Mouse (Mus musculus): ENCODE data around the gene Kctd20. TPM values are rescaled to one million over a fixed set of nuclear protein-coding genes. Genes with fewer than 3 reads are reported as not detected.

The Kctd20 gene
- polyA plus RNA-seq, 1 experiment = not detected

DNA sequence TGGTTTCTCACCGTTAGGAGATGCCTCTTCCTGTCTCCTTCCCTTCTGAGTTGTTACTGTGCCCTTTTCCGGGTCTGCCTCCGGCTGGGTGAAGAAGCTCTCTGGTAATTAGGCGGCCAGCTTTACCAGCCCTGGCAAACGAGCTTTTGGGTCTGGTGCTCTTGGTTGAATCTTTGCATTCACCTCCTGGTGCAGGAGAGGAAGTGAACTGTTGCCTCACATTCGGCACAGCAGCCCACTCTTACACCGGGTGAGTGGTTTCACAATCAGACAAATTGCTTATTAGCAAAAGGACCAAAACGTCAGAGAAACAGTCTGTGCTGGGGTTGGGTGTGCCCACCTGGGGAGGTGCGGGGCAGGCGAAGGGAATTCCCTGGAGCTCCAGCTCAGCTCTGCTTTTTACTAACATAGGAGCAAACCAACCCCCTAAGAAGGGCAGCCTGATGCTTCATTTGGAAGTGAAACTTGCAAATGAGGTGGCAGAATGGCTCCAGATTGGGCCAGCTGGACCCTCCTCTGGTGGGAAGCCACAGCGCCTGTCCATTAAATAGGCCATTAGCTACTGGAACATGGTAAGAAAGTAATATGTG lies 15.4 kb downstream of the Kctd20 start:
- H3K4me1 ChIP-seq (ENCODE audit: control insufficient read depth, insufficient read depth, low read length) = no peaks in the 10 kb centered on the region
- no peak overlapping the region for H3K4me3 ChIP-seq (ENCODE audit: insufficient read depth, low read depth, low read length)
- no peak overlapping the region for H3K27ac ChIP-seq (ENCODE audit: insufficient read depth, low read depth, low read length)
- TF ChIP-seq POLR2A (IDR thresholded peaks at IDR 0.05; ENCODE audit: insufficient read depth, low read depth, low read length) (no peak), CTCF (IDR thresholded peaks at IDR 0.05; ENCODE audit: insufficient read depth, low read depth, low read length) (no peak)
- WGBS = 73% methylated on average over 11 of the region's 11 CpGs

DNA sequence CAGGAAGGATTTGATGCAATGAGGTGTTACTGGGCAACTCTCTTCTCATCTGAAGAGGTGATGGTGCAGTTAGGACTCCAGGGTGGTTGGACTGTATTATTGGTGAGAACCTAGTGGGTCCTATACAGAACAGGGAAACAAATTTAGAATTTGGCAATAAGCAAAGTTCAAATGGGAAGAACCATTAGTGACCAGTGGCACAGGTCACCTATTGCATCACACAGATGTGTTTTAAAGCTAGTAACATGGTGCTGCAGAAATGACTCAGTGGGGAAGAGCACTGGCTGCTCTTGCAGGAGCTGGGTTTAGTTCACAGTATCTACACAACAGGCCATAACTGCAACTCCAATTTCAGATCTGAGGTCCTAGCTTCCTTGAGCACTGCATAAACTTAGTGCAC lies 18.4 kb downstream of the Kctd20 start:
- Histone ChIP-seq H3K4me1 (ENCODE audit: control insufficient read depth, insufficient read depth, low read length) (no peaks in the 10 kb centered on the region), H3K27ac (ENCODE audit: insufficient read depth, low read depth, low read length) (no peak overlapping the region), H3K4me3 (ENCODE audit: insufficient read depth, low read depth, low read length) (no peak overlapping the region)
- no peak for TF ChIP-seq CTCF (IDR thresholded peaks at IDR 0.05; ENCODE audit: insufficient read depth, low read depth, low read length)
- TF ChIP-seq POLR2A (IDR thresholded peaks at IDR 0.05; ENCODE audit: insufficient read depth, low read depth, low read length) = no peak

DNA sequence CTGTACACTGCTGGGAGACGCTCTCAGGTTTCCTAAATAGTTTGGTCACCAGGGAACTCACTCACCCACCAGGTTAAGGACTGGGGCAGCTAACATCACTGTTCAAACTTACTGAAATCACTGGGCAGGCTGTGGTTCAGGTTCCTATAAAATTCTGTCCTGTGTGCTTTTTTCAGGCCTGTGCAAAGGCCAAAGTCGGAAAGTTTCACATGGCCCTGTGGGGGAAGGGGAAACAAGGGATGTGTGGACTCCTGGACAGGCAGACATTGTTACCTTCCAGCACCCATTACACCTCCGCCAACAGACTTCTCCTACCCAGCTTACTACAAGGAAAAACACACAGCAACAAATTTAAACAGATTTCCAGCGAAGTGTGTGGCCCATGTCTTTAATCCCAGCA lies 27.3 kb downstream of the Kctd20 start:
- 93% methylated on average over 4 of the region's 4 CpGs for WGBS
- Histone ChIP-seq H3K4me3 (ENCODE audit: insufficient read depth, low read depth, low read length) (no peak overlapping the region), H3K27ac (ENCODE audit: insufficient read depth, low read depth, low read length) (no peak overlapping the region), H3K4me1 (ENCODE audit: control insufficient read depth, insufficient read depth, low read length) (no peaks in the 10 kb centered on the region)
- no peak for TF ChIP-seq POLR2A (IDR thresholded peaks at IDR 0.05; ENCODE audit: insufficient read depth, low read depth, low read length)

DNA sequence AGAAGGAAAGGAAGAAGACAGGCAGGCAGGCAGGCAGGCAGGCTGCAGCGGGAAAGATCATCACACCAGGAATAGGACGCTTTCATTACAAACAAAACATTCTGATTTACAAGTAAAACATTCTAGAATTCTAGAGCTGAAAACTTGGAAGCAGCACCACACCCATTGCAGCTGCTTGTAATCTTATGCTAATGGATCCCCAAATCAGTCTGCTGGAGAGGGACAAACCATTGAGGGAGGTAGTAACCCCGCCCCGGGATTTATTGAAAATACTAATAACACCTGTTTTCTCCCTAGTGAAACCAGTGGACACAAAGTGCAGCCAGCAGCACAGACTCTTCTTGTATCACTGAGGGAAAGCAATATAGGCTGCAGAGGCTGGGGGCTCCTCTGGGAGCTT lies 29.3 kb downstream of the Kctd20 start:
- H3K4me3 ChIP-seq (ENCODE audit: insufficient read depth, low read depth, low read length) = no peak overlapping the region
- no peak for TF ChIP-seq CTCF (IDR thresholded peaks at IDR 0.05; ENCODE audit: insufficient read depth, low read depth, low read length)
- no peak for TF ChIP-seq POLR2A (IDR thresholded peaks at IDR 0.05; ENCODE audit: insufficient read depth, low read depth, low read length)
- H3K4me1 ChIP-seq (ENCODE audit: control insufficient read depth, insufficient read depth, low read length) = no peaks in the 10 kb centered on the region
- 41% methylated on average over 4 of the region's 4 CpGs for WGBS
- no peak overlapping the region for H3K27ac ChIP-seq (ENCODE audit: insufficient read depth, low read depth, low read length)

DNA sequence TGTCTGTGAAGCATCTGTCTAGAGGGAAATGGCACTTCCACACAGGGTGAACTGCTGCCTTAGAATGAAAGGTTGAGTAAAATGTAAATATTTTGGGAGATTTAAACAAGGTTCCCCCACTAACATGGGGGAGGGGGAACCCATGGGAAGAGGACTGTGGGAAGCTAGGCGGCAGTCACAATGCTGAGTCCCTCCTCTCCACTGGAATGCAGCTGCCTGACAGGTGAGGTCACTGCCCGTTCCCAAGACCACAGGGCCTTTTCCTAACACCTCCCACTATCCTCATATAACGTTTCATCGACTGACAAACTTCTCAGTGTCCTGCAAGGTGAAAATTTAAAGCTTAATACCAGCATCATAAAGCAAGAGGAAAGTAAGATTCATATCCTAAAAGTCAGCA lies 30.8 kb downstream of the Kctd20 start:
- Histone ChIP-seq H3K27ac (ENCODE audit: insufficient read depth, low read depth, low read length) (no peak overlapping the region), H3K4me3 (ENCODE audit: insufficient read depth, low read depth, low read length) (no peak overlapping the region), H3K4me1 (ENCODE audit: control insufficient read depth, insufficient read depth, low read length) (no peaks in the 10 kb centered on the region)
- no peak for TF ChIP-seq POLR2A (IDR thresholded peaks at IDR 0.05; ENCODE audit: insufficient read depth, low read depth, low read length)
- no peak for TF ChIP-seq CTCF (IDR thresholded peaks at IDR 0.05; ENCODE audit: insufficient read depth, low read depth, low read length)
- 53% methylated on average over 4 of the region's 4 CpGs for WGBS

DNA sequence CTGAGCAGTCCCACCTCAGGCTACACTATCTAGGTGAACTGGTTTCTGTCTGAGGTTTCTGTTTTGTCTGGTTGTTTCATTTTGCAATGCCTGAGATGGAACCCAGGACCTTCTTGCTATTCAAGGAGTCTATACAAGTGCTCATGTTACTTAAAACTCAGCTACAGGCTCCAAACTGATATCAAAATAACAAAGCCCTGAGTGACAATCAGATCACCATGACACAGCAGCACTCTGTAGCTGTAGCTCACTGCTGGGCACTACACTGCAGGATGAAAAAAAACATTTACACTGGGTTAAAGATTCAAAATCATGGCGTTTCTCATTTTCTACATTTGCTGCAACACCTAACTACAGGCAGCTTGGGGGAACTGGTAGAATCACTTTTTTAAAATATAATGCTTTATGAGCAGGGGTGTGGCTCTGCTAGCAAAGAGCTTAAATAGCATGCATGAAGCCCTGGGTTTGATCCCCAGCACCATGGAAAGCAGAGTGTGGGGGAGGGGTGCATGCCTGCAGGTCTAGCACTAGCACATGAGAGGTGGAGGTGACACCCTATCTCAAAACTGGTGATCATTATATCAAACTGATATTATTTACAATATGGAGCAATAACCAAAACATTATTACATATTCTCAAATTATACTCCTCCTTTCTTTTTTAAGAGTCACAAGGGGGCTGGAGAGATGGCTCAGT lies 33.1 kb downstream of the Kctd20 start:
- TF ChIP-seq CTCF (IDR thresholded peaks at IDR 0.05; ENCODE audit: insufficient read depth, low read depth, low read length) = no peak
- no peak for TF ChIP-seq POLR2A (IDR thresholded peaks at IDR 0.05; ENCODE audit: insufficient read depth, low read depth, low read length)
- Histone ChIP-seq H3K27ac (ENCODE audit: insufficient read depth, low read depth, low read length) (no peak overlapping the region), H3K4me3 (ENCODE audit: insufficient read depth, low read depth, low read length) (no peak overlapping the region), H3K4me1 (ENCODE audit: control insufficient read depth, insufficient read depth, low read length) (no peaks in the 10 kb centered on the region)
- WGBS = 95% methylated on average over 1 of the region's 1 CpGs

DNA sequence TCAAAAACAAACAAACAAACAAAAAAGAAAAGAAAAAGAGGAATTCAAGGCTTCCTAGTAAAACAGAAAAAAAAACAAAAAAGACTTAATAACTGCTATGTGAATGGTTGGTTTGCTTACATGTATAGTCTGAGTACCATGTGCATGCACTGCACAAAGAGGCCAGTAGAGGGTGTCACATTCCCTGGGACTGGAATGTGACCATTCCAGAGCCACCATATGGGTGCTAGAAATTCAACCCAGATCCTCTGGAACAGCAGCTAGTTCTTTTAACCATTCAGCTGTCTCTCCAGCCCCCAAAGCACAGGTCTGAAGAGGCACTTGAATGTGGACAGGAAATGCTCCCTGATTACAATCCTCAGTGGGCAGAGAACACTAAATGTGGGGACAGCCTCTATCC lies 35.1 kb downstream of the Kctd20 start:
- Histone ChIP-seq H3K4me3 (ENCODE audit: insufficient read depth, low read depth, low read length) (no peak overlapping the region), H3K4me1 (ENCODE audit: control insufficient read depth, insufficient read depth, low read length) (no peaks in the 10 kb centered on the region; the same call in 1 of the 2 replicates), H3K27ac (ENCODE audit: insufficient read depth, low read depth, low read length) (no peak overlapping the region)
- TF ChIP-seq CTCF (IDR thresholded peaks at IDR 0.05; ENCODE audit: insufficient read depth, low read depth, low read length) = no peak
- no peak for TF ChIP-seq POLR2A (IDR thresholded peaks at IDR 0.05; ENCODE audit: insufficient read depth, low read depth, low read length)

DNA sequence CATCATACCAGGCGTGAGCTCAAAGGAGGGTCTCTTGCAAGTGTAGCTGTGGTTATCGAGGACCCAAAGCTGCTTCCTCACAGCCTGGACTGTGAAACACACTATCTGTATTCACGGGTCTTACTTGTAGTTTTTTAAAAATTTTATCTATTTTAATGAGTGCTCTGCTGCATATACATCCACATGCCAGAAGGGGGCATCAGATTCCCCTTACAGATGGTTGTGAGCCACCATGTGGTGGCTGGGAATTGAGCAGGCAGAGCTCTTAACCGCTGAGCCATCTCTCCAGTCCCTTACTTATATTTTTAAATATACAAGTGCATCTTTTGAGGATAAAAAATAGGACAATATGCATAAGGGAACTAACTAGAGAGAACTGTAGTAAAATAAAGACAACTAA lies 36.0 kb downstream of the Kctd20 start:
- Histone ChIP-seq H3K27ac (ENCODE audit: insufficient read depth, low read depth, low read length) (no peak overlapping the region), H3K4me3 (ENCODE audit: insufficient read depth, low read depth, low read length) (no peak overlapping the region), H3K4me1 (ENCODE audit: control insufficient read depth, insufficient read depth, low read length) (no peaks in the 10 kb centered on the region; the same call in 1 of the 2 replicates)
- 72% methylated on average over 4 of the region's 4 CpGs for WGBS
- no peak for TF ChIP-seq CTCF (IDR thresholded peaks at IDR 0.05; ENCODE audit: insufficient read depth, low read depth, low read length)
- TF ChIP-seq POLR2A (IDR thresholded peaks at IDR 0.05; ENCODE audit: insufficient read depth, low read depth, low read length) = no peak

DNA sequence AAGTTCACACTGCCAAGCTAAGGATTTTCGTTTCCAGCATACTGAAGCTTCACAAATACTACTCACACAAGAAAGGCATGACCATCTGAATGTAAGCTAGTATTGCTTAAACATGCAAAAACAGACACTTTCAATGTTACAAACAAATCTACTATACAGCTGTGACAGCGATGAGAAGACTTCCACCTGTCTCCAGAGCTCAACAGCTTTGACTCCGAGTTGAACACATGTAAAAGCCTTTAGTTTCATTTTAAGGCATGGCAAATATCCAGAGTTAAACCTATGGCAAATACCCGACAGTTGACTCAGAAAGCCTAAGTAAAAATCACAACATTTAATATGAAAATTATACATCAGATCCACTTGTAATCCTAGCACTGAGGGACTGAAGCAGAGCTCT lies 36.5 kb downstream of the Kctd20 start:
- H3K4me1 ChIP-seq (ENCODE audit: control insufficient read depth, insufficient read depth, low read length) = no peaks in the 10 kb centered on the region; the same call in 1 of the 2 replicates
- H3K27ac ChIP-seq (ENCODE audit: insufficient read depth, low read depth, low read length) = no peak overlapping the region
- TF ChIP-seq CTCF (IDR thresholded peaks at IDR 0.05; ENCODE audit: insufficient read depth, low read depth, low read length) (no peak), POLR2A (IDR thresholded peaks at IDR 0.05; ENCODE audit: insufficient read depth, low read depth, low read length) (no peak)
- WGBS = 89% methylated on average over 4 of the region's 4 CpGs
- no peak overlapping the region for H3K4me3 ChIP-seq (ENCODE audit: insufficient read depth, low read depth, low read length)
